Mouse (Mus musculus) embryonic facial prominence, embryonic 12.5 days (tissue): Measurements from ENCODE around the gene Zfp644. TPM values are rescaled to one million over a fixed set of nuclear protein-coding genes. Genes with fewer than 3 reads are reported as not detected.

Experiments used
- ATAC-seq: fragments of 200-750 bp; cut with Nextera tagmentation; 2 replicates; pipeline ENCODE4 v1.8.0; 2017; ENCODE audit not compliant: insufficient number of reproducible peaks, insufficient read depth, low FRiP score, low TSS enrichment
- H3K27ac ChIP-seq: fragments of 300-500 bp; sonication (generic); 2 replicates; pipeline ENCODE4 v1.5.1; 2016; ENCODE audit warnings: mild to moderate bottlenecking
- H3K27me3 ChIP-seq: fragments of 300-500 bp; sonication (generic); 2 replicates; pipeline ENCODE4 v1.6.1; 2016; ENCODE audit warnings: mild to moderate bottlenecking, moderate library complexity
- H3K36me3 ChIP-seq: fragments of 300-500 bp; sonication (generic); 2 replicates; pipeline ENCODE4 v1.6.1; 2016; ENCODE audit warnings: mild to moderate bottlenecking
- H3K4me1 ChIP-seq: fragments of 300-500 bp; sonication (generic); 2 replicates; pipeline ENCODE4 v1.6.1; 2016
- H3K4me2 ChIP-seq: fragments of 300-500 bp; sonication (generic); replicated peaks from 2 replicates; pipeline ENCODE4 v1.6.1; 2016; ENCODE audit warnings: mild to moderate bottlenecking, moderate library complexity
- H3K4me3 ChIP-seq: fragments of 300-500 bp; sonication (generic); 2 replicates; pipeline ENCODE4 v1.5.1; 2016; ENCODE audit warnings: mild to moderate bottlenecking
- H3K9ac ChIP-seq: fragments of 300-500 bp; sonication (generic); 2 replicates; pipeline ENCODE4 v1.6.1; 2016; ENCODE audit warnings: mild to moderate bottlenecking, moderate library complexity
- H3K9me3 ChIP-seq: fragments of 300-500 bp; sonication (generic); 2 replicates; pipeline ENCODE4 v1.6.1; 2016; ENCODE audit warnings: mild to moderate bottlenecking, moderate library complexity
- WGBS: fragments of 180-500 bp; shearing (Covaris S2); methylation state at CpG from one replicate; pipeline ENCODE4 v1.1.7; 2016; 5-methylcytosine and 5-hydroxymethylcytosine counted together
- polyA plus RNA-seq: library from polyadenylated mRNA; unstranded; fragments of >200 nt; fragmentation: Nextera tagmentation; extraction: Ambion mirVana; gene quantifications from 2 replicates; pipeline ENCODE4 v1.2.1, GENCODE M21; 2016

Gene Zfp644
- polyA plus RNA-seq, 1 experiment from 2014 or later = 86.2 TPM

DNA sequence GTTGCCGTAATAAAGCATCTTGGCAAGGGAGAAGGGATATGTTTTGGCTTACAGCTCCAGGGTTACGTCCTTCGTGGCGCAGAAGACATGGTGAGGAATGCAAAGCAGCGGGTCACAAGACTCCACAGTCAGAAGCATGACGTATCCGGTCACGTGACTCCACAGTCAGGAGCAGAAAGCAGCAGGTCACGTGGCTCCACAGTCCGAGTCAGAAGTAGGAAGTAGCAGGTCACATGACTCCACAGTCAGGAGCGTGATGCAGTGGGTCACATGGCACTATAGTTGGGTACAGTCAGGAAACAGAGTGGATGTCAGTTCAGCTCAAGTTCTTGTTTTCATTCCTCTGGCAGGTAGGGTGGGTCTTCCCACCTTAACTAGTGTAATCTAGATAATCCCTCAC is 107.4 kb downstream of the Zfp644 start:
- 95% methylated on average over 11 of the region's 11 CpGs for WGBS
- H3K9me3 ChIP-seq = no peaks in the 10 kb centered on the region

GRCm38 (mm10) chr5:106589006-106589405 is 108.1 kb downstream of the Zfp644 start:
- no peaks in the 10 kb centered on the region for H3K27me3 ChIP-seq
- H3K9ac ChIP-seq = no peak overlapping the region
- H3K9me3 ChIP-seq = no peaks in the 10 kb centered on the region
- WGBS = 92% methylated on average over 9 of the region's 9 CpGs
- H3K36me3 ChIP-seq = peaks cover 6% of the 10 kb centered on the region; the same call in 1 of the 2 replicates
- ATAC-seq = no peak
- no peak overlapping the region for H3K4me3 ChIP-seq
- no peak overlapping the region for H3K27ac ChIP-seq
- H3K4me1 ChIP-seq = no peaks in the 10 kb centered on the region
- H3K4me2 ChIP-seq = no peak overlapping the region

More for the DNA sequence above, 107.4 kb downstream of the Zfp644 start:
- no peaks in the 10 kb centered on the region for H3K27me3 ChIP-seq
- no peak overlapping the region for H3K4me3 ChIP-seq
- H3K4me2 ChIP-seq = no peak overlapping the region
- H3K4me1 ChIP-seq = no peaks in the 10 kb centered on the region
- no peak overlapping the region for H3K27ac ChIP-seq
- no peak overlapping the region for H3K9ac ChIP-seq
- H3K36me3 ChIP-seq = peaks cover 6% of the 10 kb centered on the region; the same call in 1 of the 2 replicates
- no peak for ATAC-seq

DNA sequence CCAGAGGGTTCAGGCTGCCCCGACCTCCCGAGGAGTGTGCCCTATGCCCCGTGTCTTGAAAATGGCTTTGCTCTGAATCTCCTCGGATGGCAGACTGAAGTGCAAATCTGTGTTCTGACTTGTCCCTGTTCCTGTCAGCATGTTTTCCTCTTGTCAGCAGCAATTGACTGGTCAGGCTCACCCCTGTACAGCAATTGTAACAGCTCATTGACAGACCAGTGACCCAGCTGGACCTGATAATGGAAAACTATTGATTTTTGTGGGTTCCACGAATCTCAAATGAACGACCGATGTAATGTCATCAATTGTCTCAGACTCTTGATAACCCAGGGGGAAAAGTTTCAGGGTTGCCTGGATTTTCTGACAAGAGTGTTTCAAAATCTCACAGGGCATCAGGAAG is 116.1 kb downstream of the Zfp644 start:
- H3K4me3 ChIP-seq = no peak overlapping the region
- H3K9me3 ChIP-seq = no peaks in the 10 kb centered on the region
- H3K27ac ChIP-seq = no peak overlapping the region
- no peaks in the 10 kb centered on the region for H3K36me3 ChIP-seq
- WGBS = 80% methylated on average over 7 of the region's 7 CpGs
- H3K27me3 ChIP-seq = no peaks in the 10 kb centered on the region
- ATAC-seq = no peak
- H3K9ac ChIP-seq = no peak overlapping the region
- no peak overlapping the region for H3K4me2 ChIP-seq
- no peaks in the 10 kb centered on the region for H3K4me1 ChIP-seq

- H3K36me3 ChIP-seq = no peaks in the 10 kb centered on the region
- no peak for ATAC-seq
- H3K9me3 ChIP-seq = no peaks in the 10 kb centered on the region
- H3K4me2 ChIP-seq = no peak overlapping the region
- WGBS = 42% methylated on average over 9 of the region's 9 CpGs
- 0 out of 2 replicates have a peak, but pooled peaks cover 9% of the 10 kb centered on the region for H3K27me3 ChIP-seq
- no peak overlapping the region for H3K9ac ChIP-seq
- H3K4me1 ChIP-seq = no peaks in the 10 kb centered on the region
- H3K4me3 ChIP-seq = no peak overlapping the region
- H3K27ac ChIP-seq = no peak overlapping the region
These were observed 119.7 kb downstream of the Zfp644 start for GRCm38 (mm10) chr5:106577237-106577888.

GRCm38 (mm10) chr5:106575098-106575497 is 122.0 kb downstream of the Zfp644 start:
- H3K9ac ChIP-seq = no peak overlapping the region
- H3K4me3 ChIP-seq = no peak overlapping the region
- no peaks in the 10 kb centered on the region for H3K9me3 ChIP-seq
- H3K4me2 ChIP-seq = peak overlapping the region; percentile 99
- ATAC-seq = no peak
- 0 out of 2 replicates have a peak, but pooled peaks cover 9% of the 10 kb centered on the region for H3K27me3 ChIP-seq
- no peak overlapping the region for H3K27ac ChIP-seq
- H3K4me1 ChIP-seq = no peaks in the 10 kb centered on the region
- 18% methylated on average over 4 of the region's 4 CpGs for WGBS
- H3K36me3 ChIP-seq = no peaks in the 10 kb centered on the region

DNA sequence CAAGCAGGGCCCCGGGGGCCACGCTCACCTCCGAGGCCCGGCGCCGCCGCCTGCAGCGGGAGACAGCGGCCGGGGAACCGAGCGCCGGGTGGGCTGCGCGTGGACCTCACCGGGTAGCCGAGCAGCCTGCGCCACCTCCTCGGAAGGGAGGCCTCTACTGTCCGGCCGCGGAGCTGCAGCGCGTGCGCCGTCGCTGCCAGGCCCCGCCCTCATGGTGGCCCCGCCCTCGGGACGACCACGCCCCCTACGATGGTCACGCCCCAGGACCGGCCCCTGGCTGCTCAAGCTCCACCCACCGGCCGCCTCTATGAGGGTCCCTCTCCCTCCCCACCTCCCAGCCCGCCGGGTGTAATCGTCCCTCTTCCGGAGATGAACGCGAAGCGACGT is 122.5 kb downstream of the Zfp644 start:
- Histone ChIP-seq H3K36me3 (no peaks in the 10 kb centered on the region), H3K9ac (peak overlapping the region; percentile 65), H3K4me2 (peak overlapping the region; percentile 99), H3K27me3 (0 out of 2 replicates have a peak, but pooled peaks cover 9% of the 10 kb centered on the region), H3K4me1 (no peaks in the 10 kb centered on the region), H3K9me3 (no peaks in the 10 kb centered on the region), H3K4me3 (peak overlapping the region; percentile 52), H3K27ac (no peak overlapping the region)
- 1% methylated on average over 41 of the region's 45 CpGs for WGBS
- peak; percentile 85 for ATAC-seq

DNA sequence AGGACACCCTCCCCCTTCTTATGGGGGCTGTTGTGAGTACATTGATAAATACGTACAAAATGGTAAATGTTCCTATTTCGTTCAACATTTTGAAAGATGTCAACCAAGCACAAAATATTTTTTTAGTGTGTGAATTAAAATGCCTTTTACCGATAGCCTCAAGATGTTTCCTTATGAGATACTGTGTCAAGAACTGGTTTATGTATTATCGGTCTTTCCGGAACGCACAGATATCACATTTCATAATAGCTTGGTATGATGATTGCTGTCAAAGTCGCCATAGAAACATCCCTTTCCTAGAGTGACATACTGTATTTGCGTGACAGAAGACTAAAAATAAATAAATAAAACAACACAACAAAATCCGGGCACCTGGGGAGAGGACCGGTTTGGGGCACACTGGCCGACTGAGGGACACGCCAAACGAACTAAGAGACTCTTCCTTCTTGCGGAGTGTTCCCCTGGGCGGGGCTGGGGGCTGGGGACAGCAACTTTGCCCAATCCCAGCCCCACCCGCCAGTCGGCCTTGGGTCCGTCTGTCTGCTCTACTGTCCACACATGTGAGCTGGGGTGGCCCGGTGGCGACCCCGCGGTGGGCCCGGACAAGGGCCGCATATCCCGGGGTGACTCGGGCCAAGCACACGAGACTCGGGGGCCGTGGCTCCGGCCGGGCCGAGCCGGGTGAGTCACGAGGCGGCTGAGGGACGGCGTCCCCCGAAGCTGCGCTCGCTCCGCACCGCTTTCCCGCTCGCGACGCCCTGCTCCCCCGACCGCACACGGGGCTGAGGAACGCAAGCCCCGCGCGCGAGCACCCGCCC is 123.1 kb downstream of the Zfp644 start:
- peak overlapping the region; percentile 99 for H3K4me2 ChIP-seq
- H3K27ac ChIP-seq = no peak overlapping the region
- no peaks in the 10 kb centered on the region for H3K9me3 ChIP-seq
- WGBS = 4% methylated on average over 54 of the region's 55 CpGs
- peak overlapping the region; percentile 52 for H3K4me3 ChIP-seq
- peak; percentile 79 for ATAC-seq
- peaks cover 12% of the 10 kb centered on the region; the same call in 1 of the 2 replicates for H3K27me3 ChIP-seq
- H3K9ac ChIP-seq = peak overlapping the region; percentile 65
- H3K4me1 ChIP-seq = no peaks in the 10 kb centered on the region
- H3K36me3 ChIP-seq = no peaks in the 10 kb centered on the region

Other genes starting within 250 kb of the Zfp644 start
- not detected in 2 replicates for gene Barhl2, start 239.1 kb downstream of the Zfp644 start, polyA plus RNA-seq
- not detected in 2 replicates for gene Gm17304, start 88.2 kb downstream of the Zfp644 start, polyA plus RNA-seq
- gene Hfm1, start 229.0 kb upstream of the Zfp644 start, polyA plus RNA-seq = 3.3 and 3.6 TPM in 2 replicates